Mouse (Mus musculus) ovary, postnatal 10 days (tissue): ENCODE measurements around the gene Angptl2.
"Not testable (repeated sequence)": the region's sequence is repeated elsewhere in the genome, so short reads cannot be mapped to it uniquely, and the experiment has no call there.

Experiments
- DNase-seq: peaks from one replicate; pipeline ENCODE4 v3.0.0; 2022; ENCODE audit warnings: low spot score

Angptl2 gene

GRCm38 (mm10) chr2:33200368-33201068 lies 15.4 kb upstream of the Angptl2 start:
- no peak for DNase-seq

- no peak for DNase-seq
These were observed 12.6 kb upstream of the Angptl2 start for GRCm38 (mm10) chr2:33203284-33203683.

- DNase-seq, result no peak
These were observed 10.9 kb upstream of the Angptl2 start for GRCm38 (mm10) chr2:33204980-33205379.

- DNase-seq, result no peak
These were observed 9.8 kb upstream of the Angptl2 start for GRCm38 (mm10) chr2:33205939-33206525.

- no peak for DNase-seq
These were observed 8.8 kb upstream of the Angptl2 start for GRCm38 (mm10) chr2:33207069-33207468.

DNA sequence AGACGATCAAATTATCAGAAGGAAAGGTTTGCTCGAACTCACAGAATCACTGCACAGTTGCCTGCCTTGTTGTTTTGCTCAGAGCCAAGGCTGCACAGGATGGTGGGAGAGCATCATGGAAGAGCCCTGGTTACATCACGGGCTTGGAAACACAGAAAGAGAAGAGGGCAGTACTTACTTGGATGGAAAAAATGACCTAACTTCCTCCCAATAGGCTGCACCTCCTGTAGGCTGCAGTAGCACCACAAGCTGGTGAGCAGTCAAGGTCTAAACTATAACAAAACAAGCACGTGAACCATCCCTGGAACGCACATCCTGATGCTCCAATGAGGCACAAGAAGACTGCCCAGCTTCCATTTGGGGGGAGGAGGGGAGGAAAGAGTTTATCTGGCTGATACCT lies 7.7 kb upstream of the Angptl2 start:
- DNase-seq, result no peak

GRCm38 (mm10) chr2:33210841-33211240 lies 5.0 kb upstream of the Angptl2 start:
- no peak for DNase-seq

GRCm38 (mm10) chr2:33211263-33211662 lies 4.6 kb upstream of the Angptl2 start:
- DNase-seq, result not testable (repeated sequence)

DNA sequence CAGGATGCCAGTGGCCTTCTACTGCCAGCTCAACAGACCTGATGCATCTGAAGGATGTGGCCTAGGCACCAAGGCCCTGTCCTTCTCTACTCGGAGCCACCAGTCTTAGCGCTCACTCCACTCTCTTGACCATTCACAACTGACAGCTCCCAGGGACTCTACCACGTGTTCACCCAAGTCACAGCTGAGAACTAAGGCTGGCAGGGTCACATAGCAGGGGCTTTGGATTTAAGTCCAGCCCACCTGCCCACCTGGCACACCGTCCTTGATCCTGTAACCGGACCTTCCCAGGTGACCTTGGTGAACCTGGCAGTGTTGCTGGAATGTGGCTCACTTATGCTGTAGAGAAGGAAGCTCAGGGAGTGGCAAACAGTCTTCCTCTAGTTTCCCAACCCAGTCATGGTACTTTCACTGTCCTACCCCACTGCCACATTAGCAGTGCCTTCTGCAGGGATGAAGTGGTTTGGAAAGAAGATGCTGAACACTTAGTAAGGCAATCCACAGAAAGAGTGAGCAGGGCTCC lies 631 bp upstream of the Angptl2 start:
- DNase-seq, result no peak

- no peak for DNase-seq
These were observed 966 bp downstream of the Angptl2 start for GRCm38 (mm10) chr2:33216645-33217424.

GRCm38 (mm10) chr2:33217425-33217794 lies 1.5 kb downstream of the Angptl2 start:
- DNase-seq, result no peak

DNA sequence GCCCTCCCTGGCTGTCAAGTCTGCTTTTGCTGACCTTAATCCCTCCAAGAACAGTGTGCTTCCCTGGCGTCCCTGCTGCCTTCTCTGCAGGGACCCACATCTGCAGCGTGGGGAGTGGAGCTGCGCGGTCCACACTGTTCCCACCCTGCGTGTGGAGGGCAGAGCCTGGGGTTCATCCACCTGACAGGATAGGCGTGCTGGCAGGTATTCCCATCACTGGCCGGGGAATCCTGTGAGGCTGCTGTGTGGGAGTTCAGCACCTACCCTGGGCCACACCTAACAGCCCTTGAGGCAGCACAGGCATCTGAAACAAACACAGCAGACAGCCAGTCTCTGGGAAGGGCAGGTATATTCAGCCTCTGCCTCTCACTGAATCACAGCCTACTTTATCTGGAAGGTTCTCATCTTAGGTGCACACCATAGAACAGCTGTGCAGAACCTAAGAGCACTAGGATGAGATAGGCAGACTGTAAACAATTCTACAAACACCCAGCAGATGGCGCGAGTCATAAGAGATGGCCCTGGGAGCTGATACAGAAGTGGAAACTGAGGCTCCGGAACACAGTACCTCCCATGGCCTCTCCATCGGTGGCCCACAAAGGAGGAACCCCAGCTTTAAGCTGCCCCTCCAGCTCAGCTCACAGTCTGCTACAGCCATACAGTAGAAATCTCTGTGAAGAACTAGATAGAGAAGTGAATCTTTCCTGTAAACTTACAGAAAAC lies 3.2 kb downstream of the Angptl2 start:
- no peak for DNase-seq

DNA sequence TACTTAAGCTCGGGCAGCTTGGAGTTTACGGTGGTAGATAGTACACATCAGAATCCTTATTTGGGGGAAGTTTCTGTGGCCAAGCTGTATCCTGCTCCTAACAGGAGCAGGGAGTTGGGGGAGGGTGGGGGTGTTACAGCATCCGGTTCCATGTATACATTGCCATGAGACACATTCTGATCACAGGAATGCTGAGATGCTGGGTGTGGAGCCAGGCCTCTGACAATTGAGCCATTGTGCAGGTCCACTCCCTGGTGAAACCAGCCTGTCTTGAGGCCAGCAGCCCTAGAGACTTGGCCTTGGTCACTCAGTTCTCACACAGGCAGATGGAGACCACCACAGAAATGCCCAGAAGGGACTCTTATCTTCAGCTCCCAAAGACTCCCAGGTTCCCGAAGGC lies 3.8 kb downstream of the Angptl2 start:
- no peak for DNase-seq

GRCm38 (mm10) chr2:33220246-33220645 lies 4.4 kb downstream of the Angptl2 start:
- DNase-seq, result no peak

- no peak for DNase-seq
These were observed 4.9 kb downstream of the Angptl2 start for GRCm38 (mm10) chr2:33220674-33221338.

DNA sequence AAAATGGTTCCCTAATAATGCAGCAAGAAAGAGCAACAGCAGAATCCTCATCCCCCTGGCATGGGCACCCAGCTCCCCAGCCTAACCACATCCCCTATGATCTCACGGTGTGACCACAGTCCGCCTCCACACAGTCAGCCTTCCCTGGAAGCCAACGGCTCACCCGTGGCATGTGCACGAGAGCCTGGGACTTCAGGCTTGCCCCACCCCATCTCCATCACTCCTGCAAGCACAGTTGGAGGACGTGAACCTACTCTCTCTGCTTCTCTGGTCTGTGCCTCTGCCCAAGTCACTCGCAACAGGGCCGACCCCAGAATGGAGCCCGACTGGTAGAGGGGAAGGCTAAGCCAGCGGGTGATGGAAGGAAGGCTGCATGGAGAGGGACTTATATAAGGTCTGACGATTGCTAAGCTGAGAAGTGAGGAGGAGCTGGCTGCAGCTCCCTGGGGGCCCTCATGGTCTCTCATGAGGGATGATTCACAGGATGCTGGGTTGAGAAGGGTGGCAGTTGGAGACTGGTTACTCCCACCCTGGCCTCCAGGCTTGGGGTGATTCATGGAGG lies 5.6 kb downstream of the Angptl2 start:
- DNase-seq, result no peak

DNA sequence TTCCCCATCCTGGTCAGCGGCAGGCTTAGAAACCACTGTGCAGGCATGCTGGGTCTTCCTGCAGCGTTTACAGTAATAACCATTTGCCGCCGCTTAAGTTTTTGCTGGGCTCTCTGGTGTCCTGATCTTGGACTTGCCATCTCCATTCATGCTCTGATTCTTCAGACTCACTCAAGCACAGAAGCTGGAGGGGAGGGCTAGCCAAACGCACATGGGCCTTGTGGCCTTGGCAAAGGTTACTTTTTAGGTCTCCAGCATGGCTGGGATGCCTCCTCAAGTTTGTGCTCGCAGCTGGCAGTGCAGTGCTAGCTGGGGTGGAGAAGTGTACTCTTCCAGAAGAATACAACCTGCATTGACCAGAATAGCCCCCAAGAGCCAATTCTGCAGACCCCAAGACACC lies 6.6 kb downstream of the Angptl2 start:
- no peak for DNase-seq

GRCm38 (mm10) chr2:33223656-33224358 lies 7.9 kb downstream of the Angptl2 start:
- no peak for DNase-seq

DNA sequence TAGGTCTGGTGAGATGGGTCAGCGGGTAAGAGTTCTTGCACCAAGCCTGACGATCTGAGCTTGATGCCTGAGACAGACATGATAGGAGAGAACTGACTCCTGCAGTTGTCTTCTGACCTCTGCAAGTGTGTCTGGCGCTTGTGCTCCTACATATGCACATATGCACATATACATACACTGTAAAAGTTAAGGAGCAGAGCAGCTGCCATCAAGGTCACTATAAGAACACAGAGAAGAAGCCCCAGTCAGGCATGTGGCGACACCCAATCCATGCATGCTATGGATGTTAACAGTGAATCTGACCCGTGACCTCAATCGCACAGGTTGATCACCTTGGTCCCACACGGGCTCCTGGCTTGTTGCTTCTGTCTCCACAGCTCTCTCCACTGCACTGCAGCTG lies 10.1 kb downstream of the Angptl2 start:
- DNase-seq, result no peak

DNA sequence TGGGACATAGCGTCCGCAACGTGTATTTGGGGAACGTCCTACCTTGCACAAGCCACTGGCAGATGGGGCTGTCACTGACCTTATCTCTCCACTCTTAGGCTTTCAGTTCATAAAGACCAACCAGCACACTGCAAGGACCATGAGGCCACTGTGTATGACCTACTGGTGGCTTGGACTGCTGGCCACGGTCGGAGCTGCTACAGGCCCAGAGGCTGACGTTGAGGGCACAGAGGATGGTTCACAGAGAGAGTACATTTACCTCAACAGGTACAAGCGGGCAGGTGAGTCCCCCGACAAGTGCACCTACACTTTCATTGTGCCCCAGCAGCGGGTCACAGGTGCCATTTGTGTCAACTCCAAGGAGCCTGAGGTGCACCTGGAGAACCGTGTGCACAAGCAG lies 12.2 kb downstream of the Angptl2 start:
- DNase-seq, result no peak

DNA sequence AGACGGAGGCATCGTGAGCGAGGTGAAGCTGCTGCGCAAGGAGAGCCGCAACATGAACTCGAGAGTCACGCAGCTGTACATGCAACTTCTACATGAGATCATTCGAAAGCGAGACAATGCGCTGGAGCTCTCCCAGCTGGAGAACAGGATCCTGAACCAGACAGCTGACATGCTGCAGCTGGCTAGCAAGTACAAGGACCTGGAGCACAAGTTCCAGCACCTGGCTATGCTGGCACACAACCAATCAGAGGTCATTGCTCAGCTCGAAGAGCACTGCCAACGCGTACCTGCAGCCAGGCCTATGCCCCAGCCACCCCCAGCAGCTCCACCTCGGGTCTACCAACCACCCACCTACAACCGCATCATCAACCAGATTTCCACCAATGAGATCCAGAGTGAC lies 12.7 kb downstream of the Angptl2 start:
- DNase-seq, result no peak
